Mouse (Mus musculus): ENCODE results near the gene Vmn2r20. TPM values are rescaled to one million over a fixed set of nuclear protein-coding genes. Genes with fewer than 3 reads are reported as not detected.

Vmn2r20 gene
- 0.06 TPM for polyA plus RNA-seq (2017; shearing (Covaris generic))

DNA sequence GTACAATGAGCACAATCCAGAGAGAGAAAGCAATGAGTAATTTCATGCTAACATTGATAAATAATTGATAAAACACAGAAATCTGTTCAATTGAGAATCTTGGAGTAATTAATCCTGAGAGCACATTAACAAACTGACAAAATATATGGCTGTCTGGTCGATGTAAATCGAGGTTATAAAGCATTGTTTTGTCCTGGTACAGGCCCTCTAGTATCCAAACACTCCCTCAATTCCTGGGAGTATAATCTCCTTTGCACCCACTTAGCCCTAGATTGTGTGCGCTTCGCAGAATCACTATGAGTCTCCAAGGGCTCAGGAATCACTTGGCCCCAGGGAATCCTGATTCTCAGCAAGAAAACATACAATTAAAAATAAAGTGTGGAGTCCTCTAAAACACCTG, at the start of gene Vmn2r20:
Gene Vmn2r20 (minus strand): TSS at position 101 of the 400 bp plus-strand sequence.

Other genes starting within 250 kb of the Vmn2r20 start
- gene Clec4b2, start 245.2 kb downstream of the Vmn2r20 start, polyA plus RNA-seq (2017; shearing (Covaris generic)), result not detected
- gene Clec4n, start 188.3 kb downstream of the Vmn2r20 start, polyA plus RNA-seq (2017; shearing (Covaris generic)), result not detected
- gene Clec4d, start 156.0 kb downstream of the Vmn2r20 start, polyA plus RNA-seq (2017; shearing (Covaris generic)), result not detected
- not detected for gene Clec4e, start 128.2 kb downstream of the Vmn2r20 start, polyA plus RNA-seq (2017; shearing (Covaris generic))
- gene Vmn2r19, start 109.8 kb downstream of the Vmn2r20 start, polyA plus RNA-seq (2017; shearing (Covaris generic)), result not detected
- not detected for gene Vmn2r21, start 115.3 kb upstream of the Vmn2r20 start, polyA plus RNA-seq (2017; shearing (Covaris generic))
- gene Vmn2r22, start 232.6 kb upstream of the Vmn2r20 start, polyA plus RNA-seq (2017; shearing (Covaris generic)), result 0.11 TPM

Data from effector memory CD4-positive, alpha-beta T cell, adult 7 months (primary cell).